ENCODE assay signal across 8 mouse cellular contexts in the genomic region with DNA sequence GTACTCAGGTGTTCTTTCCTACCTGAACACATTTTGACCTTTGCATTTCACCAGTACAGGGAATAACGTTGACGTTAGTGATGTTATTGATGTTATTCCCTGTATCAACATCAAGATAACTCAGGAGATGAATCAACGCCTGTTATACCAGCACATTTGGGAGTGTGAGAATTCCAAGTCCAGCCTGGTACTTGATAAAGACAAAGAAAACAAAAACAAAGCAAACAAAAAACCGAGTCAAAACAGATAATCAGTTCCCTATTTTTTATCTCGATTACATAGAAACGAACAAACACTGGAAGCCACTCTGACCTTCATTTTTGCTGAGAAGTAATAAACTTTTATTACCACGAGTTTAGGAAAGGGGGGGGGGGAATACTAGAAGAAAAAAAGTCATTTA. TPM values are rescaled to one million over a fixed set of nuclear protein-coding genes. Genes with fewer than 3 reads are reported as not detected.
DNase-seq lines count a peak whose midpoint lies in the region; ATAC-seq and TF ChIP-seq lines count a peak whose summit lies in the region.

No protein-coding gene starts in this region.

- WGBS in heart, embryonic 14.5 days: 46% methylated on average over 7 of the region's 7 CpGs
- WGBS in hindbrain, embryonic 10.5 days: 68% methylated on average over 7 of the region's 7 CpGs
- WGBS in midbrain, embryonic 10.5 days: 72% methylated on average over 7 of the region's 7 CpGs

- peak overlapping the region in 1 of 2 experiments; percentile 86; a peak in 1 of 4 replicates for H3K27ac ChIP-seq in heart, embryonic 14.5 days (replicated peaks in 1 of 2; ENCODE audit: control insufficient read depth in 1 of 2, insufficient read depth in 1 of 2, low read depth in 2 of 2, low read length in 2 of 2)
- H3K27ac ChIP-seq in hindbrain, embryonic 10.5 days: peak overlapping the region; percentile 94; the same call in 1 of the 2 replicates
- no peak overlapping the region; the same call in 1 of the 2 replicates for H3K27ac ChIP-seq in midbrain, embryonic 10.5 days (replicated peaks)

- H3K9ac ChIP-seq in heart, embryonic 14.5 days (ENCODE audit: low read length): peak overlapping the region; percentile 89

- no peaks in the 10 kb centered on the region for H3K4me1 ChIP-seq in heart, embryonic 14.5 days (ENCODE audit: control insufficient read depth in 2 of 2, insufficient read depth in 2 of 2, low read length in 2 of 2)
- H3K4me1 ChIP-seq in G1E (ENCODE audit: insufficient read depth, low read depth, low read length): peaks cover 30% of the 10 kb centered on the region
- 0 out of 2 replicates have a peak, but pooled peaks cover 8% of the 10 kb centered on the region for H3K4me1 ChIP-seq in hindbrain, embryonic 10.5 days (replicated peaks)
- H3K4me1 ChIP-seq in midbrain, embryonic 10.5 days: peaks cover 8% of the 10 kb centered on the region

- no peak for TF ChIP-seq CTCF in G1E (IDR thresholded peaks at IDR 0.05; ENCODE audit: low read depth, low read length)

- peak overlapping the region; percentile 75 to 86 for H3K4me3 ChIP-seq in heart, embryonic 14.5 days (ENCODE audit: control insufficient read depth in 1 of 2, insufficient read depth in 1 of 2, low read depth in 1 of 2, low read length in 2 of 2)
- H3K4me3 ChIP-seq in G1E (ENCODE audit: low read depth, low read length): peak overlapping the region; percentile 86
- H3K4me3 ChIP-seq in hindbrain, embryonic 10.5 days: peak overlapping the region; percentile 78
- peak overlapping the region; percentile 77 for H3K4me3 ChIP-seq in midbrain, embryonic 10.5 days

- peaks cover 5% of the 10 kb centered on the region for H3K36me3 ChIP-seq in heart, embryonic 14.5 days (ENCODE audit: control insufficient read depth, insufficient read depth, low read length)
- peaks cover 34% of the 10 kb centered on the region for H3K36me3 ChIP-seq in G1E (replicated peaks)
- 0 out of 2 replicates have a peak, but pooled peaks cover 4% of the 10 kb centered on the region for H3K36me3 ChIP-seq in hindbrain, embryonic 10.5 days
- H3K36me3 ChIP-seq in midbrain, embryonic 10.5 days: 0 out of 2 replicates have a peak, but pooled peaks cover 3% of the 10 kb centered on the region

- no peak for ATAC-seq in heart, embryonic 14.5 days (ENCODE audit: insufficient number of reproducible peaks, insufficient read depth, low FRiP score, low read depth)
- no peak for ATAC-seq in G1E (ENCODE audit: extremely low read depth, insufficient number of reproducible peaks, low FRiP score, poor library complexity, severe bottlenecking)
- ATAC-seq in activated CD4-positive, CD25-positive, alpha-beta regulatory T cell, adult 4 months: no peak

- no peaks in the 10 kb centered on the region for H3K27me3 ChIP-seq in heart, embryonic 14.5 days (ENCODE audit: control insufficient read depth, insufficient read depth, low read length)
- H3K27me3 ChIP-seq in G1E (ENCODE audit: insufficient read depth, low read length): no peaks in the 10 kb centered on the region
- no peaks in the 10 kb centered on the region for H3K27me3 ChIP-seq in hindbrain, embryonic 10.5 days (ENCODE audit: insufficient read depth, poor library complexity, severe bottlenecking)
- H3K27me3 ChIP-seq in midbrain, embryonic 10.5 days (ENCODE audit: low read depth, poor library complexity, severe bottlenecking): no peaks in the 10 kb centered on the region

- peak overlapping the region; percentile 90 for H3K4me2 ChIP-seq in heart, embryonic 14.5 days (ENCODE audit: low read length)

- no peaks in the 10 kb centered on the region for H3K9me3 ChIP-seq in heart, embryonic 14.5 days (ENCODE audit: control insufficient read depth, low read length)
- no peaks in the 10 kb centered on the region for H3K9me3 ChIP-seq in G1E (replicated peaks)
- H3K9me3 ChIP-seq in hindbrain, embryonic 10.5 days: no peaks in the 10 kb centered on the region
- no peaks in the 10 kb centered on the region for H3K9me3 ChIP-seq in midbrain, embryonic 10.5 days (replicated peaks)

- DNase-seq in heart, adult 8-10 months (ENCODE audit: low spot score): no peak
- DNase-seq in G1E (ENCODE audit: low spot score): no peak
- no peak for DNase-seq in hindbrain, embryonic 10.5 days (ENCODE audit: low spot score)
- no peak for DNase-seq in midbrain, embryonic 10.5 days (ENCODE audit: low spot score)
- DNase-seq in layer of hippocampus, adult 9-10 months (ENCODE audit: low spot score): no peak
- DNase-seq in ovary, adult 18-20 months (ENCODE audit: low spot score): no peak

RNA-seq across cellular contexts. Expression of a gene that starts 1.0 kb away (rescaled TPM):
- 31.1 and 34.2 TPM in 2 replicates for polyA plus RNA-seq in heart, embryonic 14.5 days (2014; fragmentation: Nextera tagmentation; extraction: Ambion mirVana)
- total RNA-seq in heart, adult 8-10 months (2022): 10 to 100 TPM; 69.2 to 77.6 (median 75.9) TPM
- total RNA-seq in G1E (2014; fragmentation: Nextera tagmentation): 58.3 and 65.4 TPM in 2 replicates
- total RNA-seq in G1E (2017): 73.9 and 75.5 TPM in 2 replicates
- 14.3 and 22.6 TPM in 2 replicates for polyA plus RNA-seq in G1E (2012)
- polyA plus RNA-seq in hindbrain, embryonic 10.5 days (2016; fragmentation: Nextera tagmentation; extraction: Ambion mirVana): 17.3 and 20.6 TPM in 2 replicates
- polyA plus RNA-seq in midbrain, embryonic 10.5 days (2016; fragmentation: Nextera tagmentation; extraction: Ambion mirVana): 19.1 and 21.1 TPM in 2 replicates
- 10 to 100 TPM; 12.1 to 15.2 TPM for polyA plus RNA-seq in activated CD4-positive, CD25-positive, alpha-beta regulatory T cell, adult 4 months (2017; shearing (Covaris generic))

RNA-seq across cellular contexts. Expression of a gene that starts 10.7 kb away (rescaled TPM):
- polyA plus RNA-seq in heart, embryonic 14.5 days (2014; fragmentation: Nextera tagmentation; extraction: Ambion mirVana): 13.0 and 15.0 TPM in 2 replicates
- total RNA-seq in heart, adult 8-10 months (2022): 10 to 100 TPM; 11.2 to 12.8 (median 12.3) TPM
- total RNA-seq in G1E (2014; fragmentation: Nextera tagmentation) (113 and 123 TPM in 2 replicates), G1E (2017) (44.4 and 54.5 TPM in 2 replicates)
- 28.5 and 39.1 TPM in 2 replicates for polyA plus RNA-seq in G1E (2012)
- 10.9 and 12.8 TPM in 2 replicates for polyA plus RNA-seq in hindbrain, embryonic 10.5 days (2016; fragmentation: Nextera tagmentation; extraction: Ambion mirVana)
- 12.4 and 12.9 TPM in 2 replicates for polyA plus RNA-seq in midbrain, embryonic 10.5 days (2016; fragmentation: Nextera tagmentation; extraction: Ambion mirVana)
- 10 to 100 TPM; 12.4 to 14.4 TPM for polyA plus RNA-seq in activated CD4-positive, CD25-positive, alpha-beta regulatory T cell, adult 4 months (2017; shearing (Covaris generic))

RNA-seq across cellular contexts. Expression of a gene that starts 32.3 kb away (rescaled TPM):
- polyA plus RNA-seq in heart, embryonic 14.5 days (2014; fragmentation: Nextera tagmentation; extraction: Ambion mirVana): 1.7 and 1.8 TPM in 2 replicates
- 1 to 10 TPM in 1 of 4 experiments, under 1 TPM in 3; 0.69 to 1.5 (median 0.77) TPM for total RNA-seq in heart, adult 8-10 months (2022)
- total RNA-seq in G1E (2014; fragmentation: Nextera tagmentation) (174 and 182 TPM in 2 replicates), G1E (2017) (72.0 and 77.5 TPM in 2 replicates)
- 120 and 159 TPM in 2 replicates for polyA plus RNA-seq in G1E (2012)
- polyA plus RNA-seq in hindbrain, embryonic 10.5 days (2016; fragmentation: Nextera tagmentation; extraction: Ambion mirVana): 4.1 and 4.7 TPM in 2 replicates
- polyA plus RNA-seq in midbrain, embryonic 10.5 days (2016; fragmentation: Nextera tagmentation; extraction: Ambion mirVana): 3.5 and 4.6 TPM in 2 replicates
- polyA plus RNA-seq in activated CD4-positive, CD25-positive, alpha-beta regulatory T cell, adult 4 months (2017; shearing (Covaris generic)): under 1 TPM; 0.16 to 0.25 TPM

Comparison
In these comparisons a context has a peak if more than half of its experiments do, and no peak if none do; other contexts are left out.
1. RNA of a gene that starts 32.3 kb away (polyA plus RNA-seq): 120 to 159 TPM in G1E; 4.1 to 4.7 TPM in hindbrain, embryonic 10.5 days, 3.5 to 4.6 TPM in midbrain, embryonic 10.5 days, 1.7 to 1.8 TPM in heart, embryonic 14.5 days and 0.16 to 0.25 TPM in activated CD4-positive, CD25-positive, alpha-beta regulatory T cell, adult 4 months; every median in the first group is over 10 times any median in the second.
2. Peak in every context shown above with its lines, with median percentiles within 50 percentile points of each other: H3K4me3 ChIP-seq.